Mouse (Mus musculus) hindbrain, embryonic 15.5 days (tissue): ENCODE results near the gene Gm19935. TPM values are rescaled to one million over a fixed set of nuclear protein-coding genes. Genes with fewer than 3 reads are reported as not detected.

ENCODE experiments used
- ATAC-seq: fragments of 200-750 bp; cut with Nextera tagmentation; 2 replicates; pipeline ENCODE4 v1.8.0; 2017; ENCODE audit warnings: low read depth, moderate number of reproducible peaks, moderate TSS enrichment; ENCODE audit not compliant: low FRiP score
- H3K27ac ChIP-seq: fragments of 300-500 bp; sonication (generic); replicated peaks from 2 replicates; pipeline ENCODE4 v1.5.1; 2015; ENCODE audit warnings: mild to moderate bottlenecking, inconsistent platforms
- H3K27me3 ChIP-seq: fragments of 300-500 bp; sonication (generic); 2 replicates; pipeline ENCODE4 v1.6.1; 2015; ENCODE audit warnings: control low read depth, inconsistent platforms
- H3K36me3 ChIP-seq: fragments of 300-500 bp; sonication (generic); 2 replicates; pipeline ENCODE4 v1.6.1; 2015; ENCODE audit warnings: control low read depth, inconsistent platforms
- H3K4me1 ChIP-seq: fragments of 300-500 bp; sonication (generic); replicated peaks from 2 replicates; pipeline ENCODE4 v1.6.1; 2015; ENCODE audit warnings: control low read depth, inconsistent platforms
- H3K4me2 ChIP-seq: fragments of 300-500 bp; sonication (generic); 2 replicates; pipeline ENCODE4 v1.6.1; 2015; ENCODE audit warnings: moderate library complexity, mild to moderate bottlenecking, inconsistent platforms
- H3K4me3 ChIP-seq: fragments of 300-500 bp; sonication (generic); 2 replicates; pipeline ENCODE4 v1.5.1; 2015; ENCODE audit warnings: mild to moderate bottlenecking, inconsistent platforms
- H3K9ac ChIP-seq: fragments of 300-500 bp; sonication (generic); 2 replicates; pipeline ENCODE4 v1.6.1; 2015; ENCODE audit warnings: inconsistent platforms
- H3K9me3 ChIP-seq: fragments of 300-500 bp; sonication (generic); 2 replicates; pipeline ENCODE4 v1.6.1; 2016; ENCODE audit warnings: control low read depth, inconsistent platforms
- WGBS: fragments of 180-500 bp; shearing (Covaris S2); methylation state at CpG from one replicate; pipeline ENCODE4 v1.1.7; 2015; 5-methylcytosine and 5-hydroxymethylcytosine counted together
- polyA plus RNA-seq: library from polyadenylated mRNA; unstranded; fragments of >200 nt; fragmentation: Nextera tagmentation; extraction: Ambion mirVana; gene quantifications from 2 replicates; pipeline ENCODE4 v1.2.1, GENCODE M21; 2015

The Gm19935 gene
- polyA plus RNA-seq: 3.7 and 3.8 TPM in 2 replicates

DNA sequence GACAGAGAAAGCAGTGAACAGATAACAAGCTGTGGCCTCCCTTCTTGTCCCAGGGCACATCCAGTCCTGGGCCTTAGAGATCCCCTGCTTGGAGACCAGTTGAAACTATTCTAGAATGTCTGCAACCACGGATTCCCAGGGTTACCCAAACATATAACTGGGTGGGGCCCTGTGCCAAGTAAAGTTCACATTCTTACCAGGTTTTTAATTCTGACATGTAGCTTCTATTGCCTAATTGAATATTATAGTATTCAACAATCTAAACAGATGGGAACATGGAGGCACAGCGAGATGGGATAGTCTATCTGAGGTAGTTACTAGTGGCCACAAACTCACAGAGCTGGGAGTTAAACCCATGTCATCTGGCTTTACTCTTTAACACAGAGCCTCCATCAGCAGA lies at the start of gene Gm19935:
TSS of gene Gm19935 (minus strand) at position 101 of the 400 bp plus-strand sequence.
- H3K4me3 ChIP-seq: no peak within 1 kb of the TSS
- H3K9ac ChIP-seq: no peak within 1 kb of the TSS
- H3K9me3 ChIP-seq: no peaks in the 10 kb centered on the region
- 73% methylated on average over 2 of the region's 2 CpGs for WGBS
- no peaks in the 10 kb centered on the region for H3K36me3 ChIP-seq
- no peak for ATAC-seq
- no peaks in the 10 kb centered on the region for H3K27me3 ChIP-seq
- H3K27ac ChIP-seq: peak within 1 kb of the TSS; percentile 58
- H3K4me1 ChIP-seq: peaks cover 13% of the 10 kb centered on the region
- peak within 1 kb of the TSS; percentile 20 for H3K4me2 ChIP-seq

DNA sequence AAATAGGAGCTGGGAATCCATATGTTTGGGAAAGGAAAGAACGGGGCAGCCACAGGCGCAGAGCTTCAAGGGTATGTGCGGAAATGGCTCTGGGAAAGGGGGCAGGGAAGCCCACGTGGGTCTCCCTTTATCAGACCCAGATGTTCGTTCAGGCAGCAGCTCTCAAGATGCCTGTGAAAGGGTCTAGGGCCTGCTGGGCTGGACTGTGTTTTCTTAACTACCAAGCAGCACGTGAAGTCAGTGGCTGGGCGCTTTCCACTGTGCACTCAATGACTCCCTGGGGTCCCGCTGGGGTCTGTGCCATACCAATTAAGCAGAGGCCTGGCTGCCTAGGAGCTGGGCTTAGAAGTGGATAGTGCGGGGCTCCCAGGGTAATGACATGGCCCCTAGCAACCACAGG lies 44.8 kb upstream of the Gm19935 start:
- Histone ChIP-seq H3K4me1 (peaks cover 18% of the 10 kb centered on the region), H3K4me3 (no peak overlapping the region), H3K27ac (peak overlapping the region; percentile 70), H3K36me3 (no peaks in the 10 kb centered on the region), H3K9ac (no peak overlapping the region), H3K4me2 (peak overlapping the region; percentile 9), H3K9me3 (no peaks in the 10 kb centered on the region), H3K27me3 (no peaks in the 10 kb centered on the region)
- peak; percentile 92 for ATAC-seq
- WGBS: 6% methylated on average over 9 of the region's 9 CpGs

DNA sequence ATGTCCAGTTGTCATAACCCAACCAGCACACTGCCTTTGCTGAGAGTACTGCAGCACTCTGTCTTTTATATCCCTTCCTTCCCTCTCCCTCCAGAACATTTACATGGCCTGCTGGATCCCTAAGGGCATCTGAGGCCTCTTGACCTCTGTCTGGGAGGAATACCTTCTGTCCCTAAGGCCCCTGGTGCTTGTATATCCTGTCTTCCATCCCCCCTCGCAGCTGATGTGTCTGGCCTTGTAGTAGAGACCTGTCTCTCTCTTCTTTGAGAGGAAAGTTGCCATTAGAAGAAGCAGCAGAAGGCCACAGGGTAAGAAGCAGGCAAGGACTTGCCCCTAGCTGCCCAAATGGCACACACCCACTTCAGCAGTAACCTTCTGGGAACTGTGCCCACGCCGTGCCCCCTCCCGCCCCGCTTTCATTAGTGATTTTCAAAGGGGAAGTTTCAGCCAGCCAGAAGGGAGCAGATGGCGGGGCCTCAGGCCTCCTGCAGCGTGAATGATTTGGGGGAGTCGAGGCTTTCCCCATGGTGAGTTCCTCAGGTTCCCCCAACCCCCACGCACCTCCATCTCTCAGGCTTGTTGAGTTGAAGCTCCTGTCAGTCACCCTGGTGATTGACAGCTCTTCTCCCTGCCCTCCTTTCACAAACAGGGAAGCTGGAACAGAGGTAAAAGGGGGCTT lies 44.2 kb upstream of the Gm19935 start:
- no peak; the same call in 1 of the 2 replicates for ATAC-seq
- H3K4me1 ChIP-seq: peaks cover 18% of the 10 kb centered on the region
- H3K27me3 ChIP-seq: no peaks in the 10 kb centered on the region
- H3K27ac ChIP-seq: peak overlapping the region; percentile 70
- H3K36me3 ChIP-seq: no peaks in the 10 kb centered on the region
- H3K9me3 ChIP-seq: no peaks in the 10 kb centered on the region
- 6% methylated on average over 9 of the region's 9 CpGs for WGBS
- peak overlapping the region; percentile 9; the same call in 1 of the 2 replicates for H3K4me2 ChIP-seq
- no peak overlapping the region for H3K4me3 ChIP-seq
- H3K9ac ChIP-seq: no peak overlapping the region

DNA sequence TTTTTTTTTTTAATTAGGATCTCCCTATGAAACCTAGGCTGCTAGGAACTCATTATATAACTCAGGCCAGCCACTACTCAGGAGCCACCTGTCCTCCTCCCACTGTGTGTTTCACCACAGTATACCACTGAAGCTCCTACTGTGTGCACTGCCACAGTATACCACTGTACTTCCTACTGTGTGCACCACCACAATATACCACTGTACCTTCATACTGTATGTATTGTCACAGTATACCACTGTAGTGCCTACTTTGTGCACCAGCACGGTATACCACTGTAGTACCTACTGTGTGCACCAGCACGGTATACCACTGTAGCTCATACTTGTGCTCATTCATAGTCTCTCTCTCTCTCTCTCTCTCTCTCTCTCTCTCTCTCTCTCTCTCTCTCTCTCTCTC lies 40.9 kb upstream of the Gm19935 start:
- H3K9me3 ChIP-seq: no peaks in the 10 kb centered on the region
- ATAC-seq: no peak
- 100% methylated on average over 2 of the region's 2 CpGs for WGBS
- H3K4me1 ChIP-seq: peaks cover 34% of the 10 kb centered on the region
- no peak overlapping the region for H3K4me2 ChIP-seq
- no peaks in the 10 kb centered on the region for H3K36me3 ChIP-seq
- no peak overlapping the region for H3K4me3 ChIP-seq
- H3K27ac ChIP-seq: no peak overlapping the region
- no peaks in the 10 kb centered on the region for H3K27me3 ChIP-seq
- H3K9ac ChIP-seq: no peak overlapping the region

GRCm38 (mm10) chr8:90856952-90857351 lies 39.8 kb upstream of the Gm19935 start:
- Histone ChIP-seq H3K4me3 (no peak overlapping the region), H3K4me2 (no peak overlapping the region), H3K36me3 (no peaks in the 10 kb centered on the region), H3K27ac (no peak overlapping the region), H3K9ac (no peak overlapping the region), H3K9me3 (no peaks in the 10 kb centered on the region), H3K4me1 (peaks cover 25% of the 10 kb centered on the region), H3K27me3 (no peaks in the 10 kb centered on the region)
- WGBS: 38% methylated on average over 1 of the region's 1 CpGs
- no peak for ATAC-seq

GRCm38 (mm10) chr8:90856171-90856570 lies 39.0 kb upstream of the Gm19935 start:
- H3K9me3 ChIP-seq: no peaks in the 10 kb centered on the region
- 91% methylated on average over 3 of the region's 3 CpGs for WGBS
- H3K36me3 ChIP-seq: no peaks in the 10 kb centered on the region

DNA sequence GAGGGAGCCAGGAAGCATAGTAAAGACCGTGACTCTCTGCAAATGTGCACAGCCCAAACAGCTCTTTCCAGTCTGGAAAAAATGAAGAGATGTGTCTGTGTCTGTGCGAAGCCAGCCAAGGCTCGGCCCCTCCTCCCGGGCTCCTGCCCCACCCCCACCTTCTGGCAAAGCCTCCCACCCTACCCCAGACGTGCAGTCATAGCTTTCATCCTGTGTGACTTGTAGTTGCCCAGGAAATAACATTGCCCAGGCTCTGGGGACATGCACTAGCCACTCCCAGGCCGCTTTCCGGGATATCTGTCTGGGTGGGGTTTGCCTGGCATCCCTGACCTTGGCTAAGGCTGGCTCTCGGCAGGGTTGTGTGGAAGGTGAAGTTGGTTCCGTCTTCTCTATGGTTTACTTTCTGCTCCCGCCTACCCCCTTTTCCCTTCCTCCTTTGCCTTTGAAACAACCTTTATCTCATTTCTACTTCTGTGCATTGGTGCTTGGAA lies 37.5 kb upstream of the Gm19935 start:
- no peaks in the 10 kb centered on the region for H3K36me3 ChIP-seq
- no peaks in the 10 kb centered on the region for H3K9me3 ChIP-seq
- H3K27ac ChIP-seq: peak overlapping the region; percentile 69
- H3K4me1 ChIP-seq: peaks cover 18% of the 10 kb centered on the region
- H3K27me3 ChIP-seq: no peaks in the 10 kb centered on the region
- no peak overlapping the region for H3K4me3 ChIP-seq
- WGBS: 5% methylated on average over 10 of the region's 10 CpGs
- peak; percentile 77; the same call in 1 of the 2 replicates for ATAC-seq
- H3K9ac ChIP-seq: no peak overlapping the region
- H3K4me2 ChIP-seq: peak overlapping the region; percentile 37

More at GRCm38 (mm10) chr8:90856171-90856570, 39.0 kb upstream of the Gm19935 start:
- Histone ChIP-seq H3K9ac (no peak overlapping the region), H3K4me3 (no peak overlapping the region), H3K4me1 (peaks cover 17% of the 10 kb centered on the region), H3K27ac (no peak overlapping the region), H3K27me3 (no peaks in the 10 kb centered on the region), H3K4me2 (no peak overlapping the region)
- no peak for ATAC-seq

DNA sequence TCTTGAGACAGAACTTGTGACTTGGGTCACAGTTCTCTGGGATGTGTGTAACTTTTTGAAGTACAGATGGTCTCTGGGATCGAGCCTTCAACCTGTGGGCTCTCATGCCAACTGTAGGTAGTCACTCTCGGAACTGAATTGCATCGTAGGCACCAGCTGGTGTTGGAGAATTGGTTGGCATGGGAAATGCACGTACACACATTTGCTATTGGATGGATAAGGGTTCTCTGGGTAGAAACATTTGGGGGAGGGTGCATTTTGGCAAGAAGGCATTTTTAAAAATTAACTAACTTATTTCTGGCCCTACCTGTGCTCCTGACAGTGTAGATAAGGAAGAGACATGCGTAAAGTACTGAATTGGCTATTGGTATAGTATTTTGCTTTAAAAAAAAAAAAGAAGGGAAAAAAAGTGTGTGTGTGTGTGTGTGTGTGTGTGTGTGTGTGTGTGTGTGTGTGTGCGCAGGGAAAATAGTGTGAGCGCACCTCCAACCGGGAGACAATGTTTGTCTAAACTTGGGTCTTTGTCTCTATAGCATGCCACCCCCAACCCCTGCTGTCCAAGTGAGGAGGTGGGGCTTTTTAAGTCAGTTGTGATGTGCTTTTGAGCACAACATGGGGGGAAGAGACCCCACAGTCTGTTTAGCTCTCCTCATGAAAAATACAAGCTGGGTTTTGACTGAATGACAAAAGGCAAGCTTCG lies 36.9 kb upstream of the Gm19935 start:
- H3K4me2 ChIP-seq: peak overlapping the region; percentile 37
- H3K4me3 ChIP-seq: no peak overlapping the region
- H3K4me1 ChIP-seq: peaks cover 24% of the 10 kb centered on the region
- no peaks in the 10 kb centered on the region for H3K27me3 ChIP-seq
- no peaks in the 10 kb centered on the region for H3K36me3 ChIP-seq
- 48% methylated on average over 9 of the region's 9 CpGs for WGBS
- no peak overlapping the region for H3K9ac ChIP-seq
- H3K27ac ChIP-seq: peak overlapping the region; percentile 69
- no peak for ATAC-seq
- H3K9me3 ChIP-seq: no peaks in the 10 kb centered on the region

DNA sequence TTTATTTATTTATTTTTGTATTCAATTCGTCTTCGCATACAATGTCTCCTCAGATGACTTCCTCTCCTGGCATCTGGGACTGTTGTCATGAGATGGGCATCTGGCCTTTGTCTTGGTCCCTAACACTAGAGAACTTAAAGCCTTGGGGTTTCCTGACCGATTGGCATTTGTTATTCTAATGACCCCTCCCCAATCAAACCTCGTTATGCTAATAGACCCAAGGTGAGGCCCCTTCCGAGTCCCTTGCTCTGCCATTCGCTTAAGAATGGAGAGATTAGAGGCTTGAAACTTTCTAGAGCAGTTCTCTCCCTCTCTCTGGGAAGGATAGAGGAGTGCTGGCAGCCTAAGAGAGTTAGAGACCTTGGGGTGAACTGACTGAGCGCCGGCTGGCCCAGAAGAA lies 34.4 kb upstream of the Gm19935 start:
- no peak overlapping the region for H3K4me2 ChIP-seq

GRCm38 (mm10) chr8:90849462-90850050 lies 32.4 kb upstream of the Gm19935 start:
- no peaks in the 10 kb centered on the region for H3K27me3 ChIP-seq
- peaks cover 20% of the 10 kb centered on the region for H3K4me1 ChIP-seq
- no peaks in the 10 kb centered on the region for H3K36me3 ChIP-seq
- peak overlapping the region; percentile 54 for H3K27ac ChIP-seq
- 0 out of 2 replicates have a peak overlapping the region, but pooled peaks have one; percentile 1 for H3K4me2 ChIP-seq
- no peak overlapping the region for H3K9ac ChIP-seq
- WGBS: 36% methylated on average over 11 of the region's 11 CpGs
- H3K9me3 ChIP-seq: no peaks in the 10 kb centered on the region
- ATAC-seq: peak; percentile 78; the same call in 1 of the 2 replicates
- no peak overlapping the region for H3K4me3 ChIP-seq

More for the DNA sequence above, 34.4 kb upstream of the Gm19935 start:
- no peaks in the 10 kb centered on the region for H3K27me3 ChIP-seq
- 54% methylated on average over 8 of the region's 8 CpGs for WGBS
- no peaks in the 10 kb centered on the region for H3K9me3 ChIP-seq
- no peak overlapping the region for H3K9ac ChIP-seq
- H3K4me3 ChIP-seq: no peak overlapping the region
- no peaks in the 10 kb centered on the region for H3K36me3 ChIP-seq
- no peak for ATAC-seq
- no peak overlapping the region for H3K27ac ChIP-seq
- peaks cover 26% of the 10 kb centered on the region for H3K4me1 ChIP-seq

GRCm38 (mm10) chr8:90847980-90848379 lies 30.8 kb upstream of the Gm19935 start:
- WGBS: 94% methylated on average over 7 of the region's 7 CpGs
- H3K27me3 ChIP-seq: no peaks in the 10 kb centered on the region
- H3K9ac ChIP-seq: no peak overlapping the region
- peaks cover 10% of the 10 kb centered on the region for H3K4me1 ChIP-seq
- ATAC-seq: no peak
- H3K9me3 ChIP-seq: no peaks in the 10 kb centered on the region
- no peak overlapping the region for H3K4me3 ChIP-seq
- H3K4me2 ChIP-seq: no peak overlapping the region
- no peak overlapping the region for H3K27ac ChIP-seq
- H3K36me3 ChIP-seq: no peaks in the 10 kb centered on the region
